Mouse (Mus musculus): ENCODE data around the gene Picalm.

DNA sequence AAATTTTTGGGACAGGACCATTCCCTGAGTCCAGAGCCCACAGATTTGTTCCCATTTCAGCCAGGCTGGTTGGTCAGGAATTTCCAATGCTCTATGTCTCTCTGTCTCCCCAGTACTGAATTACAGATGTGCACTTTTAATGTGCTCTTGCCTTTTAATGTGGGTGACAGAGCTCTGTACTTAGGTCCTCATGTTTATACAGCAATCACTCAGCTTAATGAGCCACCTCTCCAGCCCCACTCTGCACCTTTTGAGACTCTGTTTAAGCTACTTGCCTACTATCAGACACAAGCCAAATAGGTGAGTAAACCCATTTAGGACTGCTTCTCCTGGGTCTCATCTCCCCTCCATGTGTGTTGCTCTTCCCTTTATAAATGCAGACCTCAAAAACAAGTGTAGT is 43.2 kb upstream of the Picalm start:
- TF ChIP-seq CTCF (IDR thresholded peaks at IDR 0.05; ENCODE audit: control insufficient read depth, insufficient read depth, insufficient read length) (no peak), MYOG (IDR thresholded peaks at IDR 0.05; ENCODE audit: control insufficient read depth, extremely low read depth, insufficient read length) (no peak), MYOD1 (IDR thresholded peaks at IDR 0.05; ENCODE audit: control insufficient read depth, insufficient read length, low read depth) (no peak), USF1 (IDR thresholded peaks at IDR 0.05; ENCODE audit: low read depth) (no peak), CEBPB (IDR thresholded peaks at IDR 0.05; ENCODE audit: low read depth) (no peak)

Measured in C2C12 (cell line).